Mouse (Mus musculus) olfactory bulb, adult 2 months (tissue): ENCODE results near the gene Pam.

Experiments used
- CTCF ChIP-seq: fragments of 200-500 bp; IDR thresholded peaks from 2 replicates; pipeline ENCODE4 v1.5.1; 2012; ENCODE audit warnings: low read depth, mild to moderate bottlenecking, low read length, moderate library complexity; ENCODE audit not compliant: insufficient read depth
- POLR2A ChIP-seq: fragments of 200-500 bp; IDR thresholded peaks from 2 replicates; pipeline ENCODE4 v1.6.1; 2012; ENCODE audit warnings: mild to moderate bottlenecking, low read depth, low read length, moderate library complexity; ENCODE audit not compliant: insufficient read depth

- no peak for TF ChIP-seq CTCF
- TF ChIP-seq POLR2A, result no peak
Measured at GRCm38 (mm10) chr1:97787674-97788073, 307.8 kb downstream of the Pam start.
